Mouse (Mus musculus): ENCODE results near the gene Lyrm9. TPM values are rescaled to one million over a fixed set of nuclear protein-coding genes. Genes with fewer than 3 reads are reported as not detected.

The Lyrm9 gene
- total RNA-seq (2023) = 3.6 TPM

GRCm38 (mm10) chr11:78826442-78827013 lies at the start of gene Lyrm9:
Gene Lyrm9, plus strand, starts transcription at chr11:78826584.

Other genes with a start within 250 kb of the Lyrm9 start
- gene Nlk, start 129.2 kb upstream of the Lyrm9 start, total RNA-seq (2023) = 70.7 TPM
- 19.5 TPM for gene Ccnq, start 74.9 kb upstream of the Lyrm9 start, total RNA-seq (2023)
- gene Nos2, start 94.2 kb downstream of the Lyrm9 start, total RNA-seq (2023) = not detected
- 110 TPM for gene Lgals9, start 158.4 kb downstream of the Lyrm9 start, total RNA-seq (2023)

All from CD4-positive naive resting alpha-beta T cell, adult 76 days (primary cell).